Mouse (Mus musculus) midbrain, embryonic 14.5 days (tissue): Measurements from ENCODE around the gene Gna11. TPM values are rescaled to one million over a fixed set of nuclear protein-coding genes. Genes with fewer than 3 reads are reported as not detected.

ENCODE experiments used
- ATAC-seq: fragments of 200-750 bp; cut with Nextera tagmentation; 2 replicates; pipeline ENCODE4 v1.8.0; 2017; ENCODE audit warnings: moderate number of reproducible peaks, moderate library complexity; ENCODE audit not compliant: low FRiP score, low TSS enrichment
- DNase-seq: peaks from one replicate; pipeline ENCODE4 v3.0.0-alpha.2; 2015
- H3K27ac ChIP-seq: fragments of 300-500 bp; sonication (generic); replicated peaks from 2 replicates; pipeline ENCODE4 v1.5.1; 2014; ENCODE audit warnings: mild to moderate bottlenecking, low read depth, low read length, moderate library complexity
- H3K27me3 ChIP-seq: fragments of 300-500 bp; sonication (generic); 2 replicates; pipeline ENCODE4 v1.6.1; 2014; ENCODE audit warnings: low read length, control low read depth, mixed read lengths; ENCODE audit not compliant: control insufficient read depth, insufficient read depth
- H3K36me3 ChIP-seq: fragments of 300-500 bp; sonication (generic); 2 replicates; pipeline ENCODE4 v1.6.1; 2014; ENCODE audit warnings: low read length, control low read depth; ENCODE audit not compliant: control insufficient read depth, insufficient read depth
- H3K4me1 ChIP-seq: fragments of 300-500 bp; sonication (generic); 2 replicates; pipeline ENCODE4 v1.6.1; 2014; ENCODE audit warnings: mild to moderate bottlenecking, antibody characterized with exemption, low read length, control low read depth; ENCODE audit not compliant: control insufficient read depth, insufficient read depth
- H3K4me2 ChIP-seq: fragments of 300-500 bp; sonication (generic); 2 replicates; pipeline ENCODE4 v1.6.1; 2014; ENCODE audit warnings: mild to moderate bottlenecking, low read length, moderate library complexity
- H3K4me3 ChIP-seq: fragments of 300-500 bp; sonication (generic); replicated peaks from 2 replicates; pipeline ENCODE4 v1.5.1; 2014; ENCODE audit warnings: low read depth, low read length
- H3K9ac ChIP-seq: fragments of 300-500 bp; sonication (generic); replicated peaks from 2 replicates; pipeline ENCODE4 v1.6.1; 2014; ENCODE audit warnings: mild to moderate bottlenecking, low read length, moderate library complexity
- H3K9me3 ChIP-seq: fragments of 300-500 bp; sonication (generic); 2 replicates; pipeline ENCODE4 v1.6.1; 2016; ENCODE audit warnings: low read length, control low read depth, mixed read lengths; ENCODE audit not compliant: control insufficient read depth
- WGBS: fragments of 180-500 bp; shearing (Covaris S2); extraction: QIAGEN DNeasy Blood & Tissue Kit; methylation state at CpG from one replicate; pipeline ENCODE4 v1.1.7; 2014; 5-methylcytosine and 5-hydroxymethylcytosine counted together
- polyA plus RNA-seq: library from polyadenylated mRNA; unstranded; fragments of >200 nt; fragmentation: Nextera tagmentation; extraction: Ambion mirVana; gene quantifications from 2 replicates; pipeline ENCODE4 v1.2.1, GENCODE M21; 2014

Gene Gna11
- polyA plus RNA-seq, 1 experiment from 2014 or later = 86.7 TPM

GRCm38 (mm10) chr10:81541803-81542202 is 3.2 kb downstream of the Gna11 start:
- Histone ChIP-seq H3K4me3 (no peak overlapping the region), H3K36me3 (0 out of 2 replicates have a peak, but pooled peaks cover 6% of the 10 kb centered on the region), H3K27ac (no peak overlapping the region), H3K4me1 (peaks cover 24% of the 10 kb centered on the region), H3K4me2 (0 out of 2 replicates have a peak overlapping the region, but pooled peaks have one; percentile 3), H3K9me3 (no peaks in the 10 kb centered on the region), H3K27me3 (no peaks in the 10 kb centered on the region), H3K9ac (peak overlapping the region; percentile 9; the same call in 1 of the 2 replicates)
- DNase-seq (no peak), ATAC-seq (no peak)
- WGBS = 82% methylated on average over 10 of the region's 10 CpGs

GRCm38 (mm10) chr10:81541363-81541762 is 3.6 kb downstream of the Gna11 start:
- 97% methylated on average over 5 of the region's 5 CpGs for WGBS
- peak overlapping the region; percentile 9; the same call in 1 of the 2 replicates for H3K9ac ChIP-seq
- no peaks in the 10 kb centered on the region for H3K27me3 ChIP-seq
- no peak overlapping the region for H3K4me2 ChIP-seq
- H3K4me1 ChIP-seq = peaks cover 24% of the 10 kb centered on the region
- ATAC-seq (no peak), DNase-seq (no peak)
- no peak overlapping the region for H3K4me3 ChIP-seq
- H3K27ac ChIP-seq = no peak overlapping the region
- H3K9me3 ChIP-seq = no peaks in the 10 kb centered on the region
- H3K36me3 ChIP-seq = 0 out of 2 replicates have a peak, but pooled peaks cover 6% of the 10 kb centered on the region

- DNase-seq = no peak
- whole genome bisulfite sequencing = 93% methylated on average over 3 of the region's 3 CpGs
Measured at GRCm38 (mm10) chr10:81538321-81539048, 6.5 kb downstream of the Gna11 start.

GRCm38 (mm10) chr10:81537429-81537828 is 7.6 kb downstream of the Gna11 start:
- Histone ChIP-seq H3K9me3 (no peaks in the 10 kb centered on the region), H3K9ac (no peak overlapping the region), H3K27ac (no peak overlapping the region), H3K4me1 (peaks cover 4% of the 10 kb centered on the region; the same call in 1 of the 2 replicates), H3K4me2 (no peak overlapping the region), H3K4me3 (no peak overlapping the region), H3K27me3 (no peaks in the 10 kb centered on the region), H3K36me3 (peaks cover 15% of the 10 kb centered on the region)
- no peak for DNase-seq
- WGBS = 88% methylated on average over 2 of the region's 2 CpGs
- no peak for ATAC-seq

More at GRCm38 (mm10) chr10:81538321-81539048, 6.5 kb downstream of the Gna11 start:
- Histone ChIP-seq H3K27me3 (no peaks in the 10 kb centered on the region), H3K4me1 (peaks cover 14% of the 10 kb centered on the region), H3K9ac (no peak overlapping the region), H3K36me3 (peaks cover 6% of the 10 kb centered on the region; the same call in 1 of the 2 replicates), H3K27ac (no peak overlapping the region), H3K9me3 (no peaks in the 10 kb centered on the region), H3K4me3 (no peak overlapping the region), H3K4me2 (no peak overlapping the region)
- no peak for ATAC-seq

GRCm38 (mm10) chr10:81536734-81537133 is 8.3 kb downstream of the Gna11 start:
- H3K4me2 ChIP-seq = no peak overlapping the region
- DNase-seq (no peak), ATAC-seq (no peak)
- peaks cover under 1% of the 10 kb centered on the region; the same call in 1 of the 2 replicates for H3K4me1 ChIP-seq
- peaks cover 19% of the 10 kb centered on the region for H3K36me3 ChIP-seq
- H3K27ac ChIP-seq = no peak overlapping the region
- H3K4me3 ChIP-seq = no peak overlapping the region
- no peak overlapping the region for H3K9ac ChIP-seq
- no peaks in the 10 kb centered on the region for H3K9me3 ChIP-seq
- H3K27me3 ChIP-seq = no peaks in the 10 kb centered on the region
- WGBS = 78% methylated on average over 6 of the region's 6 CpGs

- no peaks in the 10 kb centered on the region for H3K27me3 ChIP-seq
- no peaks in the 10 kb centered on the region for H3K9me3 ChIP-seq
- peaks cover 38% of the 10 kb centered on the region for H3K36me3 ChIP-seq
- H3K9ac ChIP-seq = no peak overlapping the region
- no peaks in the 10 kb centered on the region for H3K4me1 ChIP-seq
- H3K4me3 ChIP-seq = no peak overlapping the region
- H3K4me2 ChIP-seq = no peak overlapping the region
- no peak for DNase-seq
- ATAC-seq = no peak
- H3K27ac ChIP-seq = no peak overlapping the region
- WGBS = 69% methylated on average over 16 of the region's 16 CpGs
Measured at GRCm38 (mm10) chr10:81534826-81535225, 10.2 kb downstream of the Gna11 start.

GRCm38 (mm10) chr10:81526779-81527178 is 18.2 kb downstream of the Gna11 start:
- H3K4me3 ChIP-seq = no peak overlapping the region
- peak; percentile 80 for DNase-seq
- H3K36me3 ChIP-seq = peaks cover 32% of the 10 kb centered on the region
- H3K9ac ChIP-seq = no peak overlapping the region
- H3K9me3 ChIP-seq = no peaks in the 10 kb centered on the region
- no peak; the same call in 1 of the 2 replicates for ATAC-seq
- H3K27ac ChIP-seq = no peak overlapping the region
- no peaks in the 10 kb centered on the region for H3K4me1 ChIP-seq
- 15% methylated on average over 14 of the region's 14 CpGs for WGBS
- no peaks in the 10 kb centered on the region for H3K27me3 ChIP-seq
- H3K4me2 ChIP-seq = no peak overlapping the region

GRCm38 (mm10) chr10:81525017-81525694 is 19.8 kb downstream of the Gna11 start:
- Histone ChIP-seq H3K9me3 (no peaks in the 10 kb centered on the region), H3K4me3 (no peak overlapping the region), H3K27me3 (no peaks in the 10 kb centered on the region), H3K9ac (no peak overlapping the region), H3K36me3 (peaks cover 17% of the 10 kb centered on the region), H3K4me1 (no peaks in the 10 kb centered on the region), H3K4me2 (no peak overlapping the region), H3K27ac (no peak overlapping the region)
- 66% methylated on average over 12 of the region's 13 CpGs for WGBS
- ATAC-seq = no peak
- DNase-seq = no peak
